Mouse (Mus musculus) left cerebral cortex, postnatal 10 days (tissue): ENCODE results near the gene Lsamp. TPM values are rescaled to one million over a fixed set of nuclear protein-coding genes. Genes with fewer than 3 reads are reported as not detected.
A peak's percentile ranks its signal among the peaks of the same experiment; 100 is the strongest.

Source experiments
- DNase-seq, 2 experiments: peaks; one replicate each; pipeline ENCODE4 v3.0.0; 2021 to 2022; ENCODE audit warnings: low spot score in 2 of 2, mixed read lengths in 1 of 2; ENCODE audit errors: extremely low spot score in 1 of 2
- intact Hi-C: fragments of 180-260 bp; cut with DNase I; formaldehyde crosslinking; loops from one replicate; pipeline ENCODE4 v1.15.1; 2025
- total RNA-seq, 2 experiments: library from RNA; stranded (reverse); gene quantifications; 2 replicates each; pipeline ENCODE4 v1.2.3; 2021

Gene Lsamp
- total RNA-seq, 2 experiments from 2014 or later, result 298 to 324 TPM

GRCm38 (mm10) chr16:40739771-40740170 lies 755.6 kb downstream of the Lsamp start:
- intact Hi-C loops, result loop anchor here (2.0 kb wide), 1 partner anchor 229 kb away; no protein-coding TSS in a partner anchor

DNA sequence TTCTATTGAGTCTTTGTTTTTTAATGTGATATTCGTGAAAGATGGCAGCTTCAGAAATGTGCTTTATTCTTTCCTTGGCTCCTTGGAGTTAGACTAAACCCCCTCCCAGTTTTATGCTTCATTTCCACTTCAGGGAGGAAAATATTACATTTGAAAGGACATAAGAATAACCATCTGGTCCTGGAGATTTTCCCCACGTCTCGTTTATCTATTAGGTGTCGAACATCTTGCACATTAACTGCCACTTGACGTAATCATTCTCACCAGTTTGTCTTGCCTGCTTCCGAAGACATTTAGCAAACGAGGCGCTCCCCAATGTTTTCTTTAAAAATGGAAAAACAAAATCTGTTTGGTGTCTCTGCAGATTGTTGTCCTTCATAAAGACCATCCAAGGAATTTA lies 756.1 kb downstream of the Lsamp start:
- no peak for DNase-seq
- intact Hi-C loops, result no loop called here

More at GRCm38 (mm10) chr16:40739771-40740170, 755.6 kb downstream of the Lsamp start:
- DNase-seq, result no peak

DNA sequence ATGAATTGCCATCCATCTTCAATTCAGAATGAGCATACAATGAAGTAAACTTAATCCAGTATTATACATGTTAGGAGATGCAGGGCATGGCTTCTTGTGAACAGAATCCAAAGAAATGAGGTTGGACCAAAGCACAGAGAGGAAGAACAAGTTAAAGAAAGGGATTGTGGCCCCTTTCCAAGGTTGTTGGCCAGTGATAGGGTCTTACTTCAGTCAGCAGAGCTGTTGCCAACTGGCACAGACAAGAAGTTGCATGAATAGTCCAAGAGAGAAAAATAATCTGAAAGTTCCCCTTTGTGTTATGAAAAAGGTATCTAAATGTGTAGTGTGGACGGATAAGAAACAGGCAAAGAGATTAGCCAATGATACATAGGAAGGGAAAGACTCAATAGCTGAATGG lies 843.0 kb downstream of the Lsamp start:
- intact Hi-C loops, result no loop called here
- DNase-seq, result no peak

DNA sequence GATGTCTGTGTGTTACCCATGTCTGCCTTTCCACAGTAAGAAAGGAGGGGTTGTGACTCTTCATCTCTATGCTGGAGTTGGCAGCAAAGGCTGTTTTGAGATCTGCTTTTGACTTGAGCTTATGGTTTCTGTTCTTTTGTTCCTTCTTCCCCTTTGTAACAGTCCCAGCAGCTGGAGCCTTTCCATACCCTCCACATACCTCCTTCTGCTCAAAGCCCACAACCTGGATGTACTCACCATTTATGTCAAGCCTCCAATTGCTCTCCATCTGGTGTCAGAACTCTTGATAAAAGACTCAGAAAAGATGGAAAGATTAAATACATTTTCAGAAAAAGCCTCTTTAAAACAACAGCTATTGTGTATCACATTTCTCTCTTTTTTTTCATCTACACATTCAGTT lies 847.4 kb downstream of the Lsamp start:
- no peak for DNase-seq
- intact Hi-C loops, result no loop called here

- no peak for DNase-seq
- intact Hi-C loops, result no loop called here
Observed at GRCm38 (mm10) chr16:40841765-40842164, 857.6 kb downstream of the Lsamp start.

GRCm38 (mm10) chr16:40866733-40867132 lies 882.6 kb downstream of the Lsamp start:
- DNase-seq, result no peak
- intact Hi-C loops, result no loop called here

- DNase-seq, result peak; percentile 13 to 17
- intact Hi-C loops, result no loop called here
Observed at GRCm38 (mm10) chr16:40878301-40878700, 894.1 kb downstream of the Lsamp start.

- DNase-seq, result no peak
- intact Hi-C loops, result no loop called here
Observed at GRCm38 (mm10) chr16:40881942-40882341, 897.8 kb downstream of the Lsamp start.

DNA sequence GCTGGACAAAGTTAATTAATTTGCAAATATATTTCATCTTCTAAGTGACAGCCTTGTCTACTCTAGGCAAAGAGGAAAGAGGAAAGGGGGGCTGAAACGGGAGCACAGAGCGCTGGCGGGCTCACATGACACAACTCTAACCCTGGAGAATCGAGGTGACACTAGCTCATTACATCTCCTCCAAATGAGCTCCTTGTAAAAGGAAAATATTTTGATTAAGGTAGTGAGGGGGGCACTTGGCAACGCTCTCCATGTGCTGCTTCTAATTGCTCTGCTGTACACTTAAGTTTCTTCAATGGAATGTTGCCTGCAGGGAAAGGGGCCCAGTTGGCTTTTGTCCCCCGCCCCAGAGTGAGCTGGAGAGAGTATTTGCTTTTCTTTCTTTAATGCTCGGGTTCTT lies 907.2 kb downstream of the Lsamp start:
- DNase-seq, result no peak
- intact Hi-C loops, result no loop called here

- intact Hi-C loops, result no loop called here
- no peak for DNase-seq
Observed at GRCm38 (mm10) chr16:40897768-40898327, 913.7 kb downstream of the Lsamp start.

GRCm38 (mm10) chr16:40907892-40908291 lies 923.7 kb downstream of the Lsamp start:
- intact Hi-C loops, result no loop called here
- DNase-seq, result no peak

- intact Hi-C loops, result no loop called here
Observed at GRCm38 (mm10) chr16:40914141-40914540, 930.0 kb downstream of the Lsamp start.

DNA sequence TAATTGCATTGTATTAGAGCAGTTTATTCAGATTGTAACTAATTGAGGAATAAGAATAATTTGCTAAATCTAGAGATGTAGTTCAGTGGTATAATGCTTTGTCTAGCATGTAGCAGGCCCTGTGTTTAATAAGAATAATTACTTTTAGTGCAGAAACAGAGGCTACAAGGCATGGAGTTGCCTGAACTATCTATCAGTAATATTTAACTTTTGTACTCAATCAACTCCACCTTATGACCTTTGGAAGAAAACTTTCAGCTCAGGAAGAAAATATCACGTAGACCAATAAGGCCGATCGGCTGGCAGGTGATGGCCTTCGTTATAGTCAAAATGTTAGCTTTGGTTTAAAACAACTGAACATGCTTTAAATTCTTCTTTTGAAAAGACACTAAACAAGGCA lies 946.4 kb downstream of the Lsamp start:
- DNase-seq, result no peak
- intact Hi-C loops, result no loop called here

More at GRCm38 (mm10) chr16:40914141-40914540, 930.0 kb downstream of the Lsamp start:
- DNase-seq, result no peak

DNA sequence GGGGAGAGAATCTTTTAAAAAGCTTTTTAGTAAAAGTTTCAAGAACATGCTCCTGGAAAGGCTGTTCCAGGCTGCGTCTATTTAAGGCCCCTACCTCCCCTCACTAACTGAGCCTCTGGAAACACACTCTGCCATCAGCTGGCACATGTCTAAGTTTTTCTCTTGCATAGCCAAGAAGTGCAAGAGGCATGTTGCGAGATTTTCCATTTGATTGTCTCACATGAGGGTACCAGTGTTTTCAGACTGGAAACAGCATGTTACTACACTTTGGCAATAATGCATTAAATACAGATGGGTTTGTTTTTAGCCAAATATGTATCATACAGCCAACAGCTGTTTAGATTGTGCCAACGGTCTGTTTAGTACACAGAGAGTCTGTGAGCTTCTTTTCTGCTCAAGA lies 958.1 kb downstream of the Lsamp start:
- DNase-seq, result no peak
- intact Hi-C loops, result no loop called here

- DNase-seq, result no peak
- intact Hi-C loops, result no loop called here
Observed at GRCm38 (mm10) chr16:40945834-40946233, 961.7 kb downstream of the Lsamp start.

- no peak for DNase-seq
- intact Hi-C loops, result no loop called here
Observed at GRCm38 (mm10) chr16:40948013-40948412, 963.9 kb downstream of the Lsamp start.

- intact Hi-C loops, result no loop called here
- DNase-seq, result no peak
Observed at GRCm38 (mm10) chr16:40959211-40959610, 975.0 kb downstream of the Lsamp start.

DNA sequence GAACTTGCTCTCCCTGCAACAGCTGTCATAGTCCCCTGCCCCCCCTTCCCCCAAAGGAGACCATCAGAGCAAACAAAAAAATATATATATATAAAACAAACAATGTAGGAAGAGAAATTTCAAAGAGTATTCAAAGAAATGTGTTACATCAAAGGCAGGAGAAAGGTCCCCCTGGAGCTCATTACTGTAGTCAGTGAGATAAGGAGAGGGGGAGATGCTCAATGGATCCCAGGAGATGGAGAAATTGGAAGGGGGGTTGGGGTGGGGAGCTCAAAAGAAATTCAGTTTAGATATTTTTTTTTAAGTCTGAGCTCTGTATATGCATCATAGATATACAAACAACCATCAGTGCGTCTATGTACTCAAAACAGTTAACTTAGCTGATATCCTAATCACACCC lies 976.4 kb downstream of the Lsamp start:
- intact Hi-C loops, result loop anchor here (10.0 kb wide), 3 partner anchors 496 to 1856 kb away; partner anchors contain the start of gene Lsamp
- no peak for DNase-seq

GRCm38 (mm10) chr16:40968088-40968860 lies 984.1 kb downstream of the Lsamp start:
- intact Hi-C loops, result loop anchor here (2.0 to 10.0 kb wide), 4 partner anchors 229 to 1863 kb away; partner anchors contain the start of gene Lsamp
- peak; percentile 84 to 89 for DNase-seq

DNA sequence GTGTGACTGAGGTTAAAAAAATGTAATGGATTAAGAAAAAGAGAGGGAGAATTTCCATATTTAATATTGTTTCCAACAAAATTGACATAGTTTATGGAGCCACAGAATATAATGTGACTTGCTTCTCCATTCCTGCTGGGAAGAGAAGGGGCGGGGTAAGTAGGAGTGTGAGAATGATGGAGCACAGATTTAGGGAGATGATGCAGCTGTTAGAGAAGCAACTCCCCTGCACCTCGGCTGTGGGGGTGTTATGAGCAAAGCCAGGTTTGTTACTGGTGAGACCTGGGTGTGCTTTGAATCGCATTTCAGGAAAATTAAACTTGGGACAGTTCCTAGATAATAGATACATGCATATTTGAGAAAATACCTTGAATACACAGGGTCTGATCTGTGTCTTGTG lies 987.2 kb downstream of the Lsamp start:
- DNase-seq, result no peak
- intact Hi-C loops, result no loop called here
